ENCODE assay signal across 12 mouse cellular contexts in genomic region chr15:13969811-13970210, GRCm38 (mm10).
DNase-seq lines count a peak whose midpoint lies in the region; ATAC-seq and TF ChIP-seq lines count a peak whose summit lies in the region.
"Had no signal": no experiment of that assay in that cellular context is flagged by ENCODE, and none has a peak within 500 bp of the region (broad histone marks: within the 10 kb centered on the region; RNA-seq: fewer than 3 reads in every experiment).

No protein-coding gene starts in this region.

- no peaks in the 10 kb centered on the region for H3K9me3 ChIP-seq in kidney, postnatal 0 days (replicated peaks; ENCODE audit: low read length)
- no peaks in the 10 kb centered on the region for H3K9me3 ChIP-seq in forebrain, embryonic 15.5 days
- no peaks in the 10 kb centered on the region for H3K9me3 ChIP-seq in intestine, postnatal 0 days (ENCODE audit: control insufficient read depth)
- no peaks in the 10 kb centered on the region for H3K9me3 ChIP-seq in intestine, embryonic 16.5 days (ENCODE audit: control insufficient read depth, low read length)
- H3K9me3 ChIP-seq: embryonic facial prominence, embryonic 13.5 days; stomach, embryonic 15.5 days had no signal

- H3K9ac ChIP-seq in kidney, postnatal 0 days (ENCODE audit: low read depth, low read length): no peak overlapping the region
- no peak overlapping the region for H3K9ac ChIP-seq in forebrain, embryonic 15.5 days (replicated peaks)
- H3K9ac ChIP-seq in intestine, postnatal 0 days (ENCODE audit: low read depth, low read length): no peak overlapping the region
- no peak overlapping the region for H3K9ac ChIP-seq in intestine, embryonic 16.5 days (ENCODE audit: low read depth, low read length)
- H3K9ac ChIP-seq: embryonic facial prominence, embryonic 13.5 days; stomach, embryonic 15.5 days had no signal

- H3K4me2 ChIP-seq in kidney, postnatal 0 days (ENCODE audit: low read length): no peak overlapping the region
- peak overlapping the region; percentile 13; the same call in 1 of the 2 replicates for H3K4me2 ChIP-seq in forebrain, embryonic 15.5 days (replicated peaks)
- no peak overlapping the region for H3K4me2 ChIP-seq in intestine, postnatal 0 days (replicated peaks; ENCODE audit: low read depth)
- no peak overlapping the region for H3K4me2 ChIP-seq in intestine, embryonic 16.5 days (ENCODE audit: low read depth, low read length)
- H3K4me2 ChIP-seq: embryonic facial prominence, embryonic 13.5 days; stomach, embryonic 15.5 days had no signal

- H3K27me3 ChIP-seq in kidney, postnatal 0 days (ENCODE audit: insufficient read depth, low read length): no peaks in the 10 kb centered on the region
- H3K27me3 ChIP-seq in forebrain, embryonic 15.5 days: no peaks in the 10 kb centered on the region
- no peaks in the 10 kb centered on the region for H3K27me3 ChIP-seq in intestine, postnatal 0 days (replicated peaks; ENCODE audit: control insufficient read depth, insufficient read depth, low read length)
- no peaks in the 10 kb centered on the region for H3K27me3 ChIP-seq in intestine, embryonic 16.5 days (replicated peaks; ENCODE audit: control insufficient read depth, insufficient read depth, low read length)
- H3K27me3 ChIP-seq: embryonic facial prominence, embryonic 13.5 days; stomach, embryonic 15.5 days had no signal

- ATAC-seq in kidney, postnatal 0 days (replicated peaks; ENCODE audit: low FRiP score, low read depth): no peak; the same call in 1 of the 2 replicates
- peak; percentile 76 for ATAC-seq in forebrain, embryonic 15.5 days (replicated peaks)
- no peak for ATAC-seq in intestine, postnatal 0 days
- no peak for ATAC-seq in intestine, embryonic 16.5 days

- no peak overlapping the region for H3K4me3 ChIP-seq in kidney, postnatal 0 days (replicated peaks; ENCODE audit: low read depth, low read length)
- H3K4me3 ChIP-seq in forebrain, embryonic 15.5 days: no peak overlapping the region
- H3K4me3 ChIP-seq in intestine, postnatal 0 days (ENCODE audit: low read depth, low read length): no peak overlapping the region
- no peak overlapping the region for H3K4me3 ChIP-seq in intestine, embryonic 16.5 days (ENCODE audit: low read length)
- H3K4me3 ChIP-seq: embryonic facial prominence, embryonic 13.5 days; stomach, embryonic 15.5 days had no signal

- no peak overlapping the region for H3K27ac ChIP-seq in kidney, postnatal 0 days
- H3K27ac ChIP-seq in forebrain, embryonic 15.5 days (replicated peaks): no peak overlapping the region
- no peak overlapping the region for H3K27ac ChIP-seq in intestine, postnatal 0 days (ENCODE audit: low read depth, low read length)
- no peak overlapping the region for H3K27ac ChIP-seq in intestine, embryonic 16.5 days (ENCODE audit: low read length)
- H3K27ac ChIP-seq: embryonic facial prominence, embryonic 13.5 days; stomach, embryonic 15.5 days had no signal

- peak; percentile 57 for DNase-seq in kidney, postnatal 0 days (ENCODE audit: low spot score)
- DNase-seq in kidney, postnatal 36 days: no peak
- peak; percentile 49 for DNase-seq in mesoderm, embryonic 11.5 days (ENCODE audit: low read depth, low spot score)
- no peak for DNase-seq in right cerebral cortex, postnatal 14 days
- no peak for DNase-seq in cerebellum, adult 8-10 months
- DNase-seq: heart, postnatal 14 days; liver had no signal

- 18% methylated on average over 7 of the region's 7 CpGs for WGBS in kidney, postnatal 0 days
- WGBS in forebrain, embryonic 15.5 days: 5% methylated on average over 7 of the region's 7 CpGs
- 68% methylated on average over 7 of the region's 7 CpGs for WGBS in intestine, postnatal 0 days
- 48% methylated on average over 7 of the region's 7 CpGs for WGBS in intestine, embryonic 16.5 days

- H3K36me3 ChIP-seq in kidney, postnatal 0 days (ENCODE audit: insufficient read depth, low read length): no peaks in the 10 kb centered on the region
- no peaks in the 10 kb centered on the region for H3K36me3 ChIP-seq in forebrain, embryonic 15.5 days
- H3K36me3 ChIP-seq in intestine, postnatal 0 days (ENCODE audit: control insufficient read depth, insufficient read depth): no peaks in the 10 kb centered on the region
- H3K36me3 ChIP-seq in intestine, embryonic 16.5 days (ENCODE audit: control insufficient read depth, insufficient read depth, low read length): no peaks in the 10 kb centered on the region
- H3K36me3 ChIP-seq: embryonic facial prominence, embryonic 13.5 days; stomach, embryonic 15.5 days had no signal

- TF ChIP-seq CTCF in kidney, postnatal 0 days (IDR thresholded peaks at IDR 0.05; ENCODE audit: low read depth): no peak
- no peak for TF ChIP-seq CTCF in intestine, postnatal 0 days (IDR thresholded peaks at IDR 0.05; ENCODE audit: low read depth)

- H3K4me1 ChIP-seq in kidney, postnatal 0 days (replicated peaks; ENCODE audit: insufficient read depth, low read length): no peaks in the 10 kb centered on the region
- peaks cover 5% of the 10 kb centered on the region for H3K4me1 ChIP-seq in forebrain, embryonic 15.5 days
- H3K4me1 ChIP-seq in intestine, postnatal 0 days (replicated peaks; ENCODE audit: control insufficient read depth, insufficient read depth, low read length): no peaks in the 10 kb centered on the region
- no peaks in the 10 kb centered on the region for H3K4me1 ChIP-seq in intestine, embryonic 16.5 days (ENCODE audit: control insufficient read depth, insufficient read depth, low read length)
- H3K4me1 ChIP-seq: embryonic facial prominence, embryonic 13.5 days; stomach, embryonic 15.5 days had no signal

Comparison
In these comparisons a context has a peak if more than half of its experiments do, and no peak if none do; other contexts are left out.
1. DNase-seq: peak in kidney, postnatal 0 days (single experiment) and mesoderm, embryonic 11.5 days (single experiment); none in kidney, postnatal 36 days (0 of 2), right cerebral cortex, postnatal 14 days (single experiment) and cerebellum, adult 8-10 months (single experiment).